Mouse (Mus musculus): ENCODE data around the gene Myh2.

The Myh2 gene

DNA sequence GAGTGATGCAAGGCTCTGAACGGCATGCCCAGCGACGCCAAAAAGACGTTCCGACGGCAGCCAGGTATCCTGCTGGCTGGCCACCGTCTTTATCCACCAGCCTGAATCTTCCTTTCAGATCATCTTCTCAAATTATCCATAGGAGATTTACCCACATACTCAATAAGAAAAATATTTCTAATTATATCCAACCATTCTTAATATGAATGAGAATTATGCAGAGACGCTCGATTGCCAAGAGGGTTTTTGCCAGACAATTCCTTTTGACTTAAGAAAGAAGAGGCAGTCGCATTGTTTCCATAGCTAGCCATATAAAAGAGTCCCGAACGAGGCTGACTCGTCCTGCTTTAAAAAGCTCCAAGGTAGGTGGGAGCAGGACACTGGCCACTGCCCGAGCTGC, at the start of gene Myh2:
TSS of gene Myh2 (plus strand) at position 301 of the 400 bp plus-strand sequence.
- no peak for DNase-seq

DNA sequence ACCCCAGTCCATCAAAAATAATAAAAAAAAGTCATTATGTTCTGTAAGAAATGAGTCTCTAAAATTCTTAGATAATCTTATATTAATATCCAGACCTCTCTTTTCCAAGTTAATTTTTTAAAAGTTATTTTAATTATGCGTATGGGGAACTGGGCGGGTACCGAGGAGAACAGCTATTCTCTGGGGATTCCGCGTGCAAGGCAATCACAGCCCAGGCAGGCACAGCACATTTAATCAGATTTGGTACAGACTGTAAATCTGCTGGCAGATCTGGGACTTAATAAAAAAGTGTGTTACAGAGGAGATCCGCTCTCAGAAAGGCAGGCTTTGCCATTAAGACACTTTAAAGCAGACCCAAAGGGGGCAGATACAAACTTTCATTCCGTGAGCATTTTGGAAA, 45.9 kb upstream of the Myh2 start:
- no peak for DNase-seq

DNA sequence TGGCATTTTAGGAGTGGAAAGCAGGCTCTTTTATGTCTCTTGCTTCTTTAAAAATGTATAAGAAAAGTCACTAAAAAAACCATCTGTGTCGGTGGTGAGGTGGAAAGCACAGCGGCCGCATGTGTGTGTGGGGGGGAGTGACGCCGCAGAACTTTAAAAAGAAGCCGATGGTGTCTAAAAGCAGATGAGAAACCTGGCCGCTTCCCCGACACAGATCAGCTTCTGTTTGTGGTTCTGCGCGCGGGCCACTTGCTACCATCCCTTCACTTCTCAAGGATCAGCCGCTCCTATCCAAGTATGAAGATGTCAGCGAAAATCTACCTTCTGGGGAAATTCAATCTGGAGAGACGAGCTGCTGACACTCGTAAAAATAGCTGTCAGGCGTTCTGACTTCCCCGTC, 45.5 kb upstream of the Myh2 start:
- DNase-seq: no peak

DNA sequence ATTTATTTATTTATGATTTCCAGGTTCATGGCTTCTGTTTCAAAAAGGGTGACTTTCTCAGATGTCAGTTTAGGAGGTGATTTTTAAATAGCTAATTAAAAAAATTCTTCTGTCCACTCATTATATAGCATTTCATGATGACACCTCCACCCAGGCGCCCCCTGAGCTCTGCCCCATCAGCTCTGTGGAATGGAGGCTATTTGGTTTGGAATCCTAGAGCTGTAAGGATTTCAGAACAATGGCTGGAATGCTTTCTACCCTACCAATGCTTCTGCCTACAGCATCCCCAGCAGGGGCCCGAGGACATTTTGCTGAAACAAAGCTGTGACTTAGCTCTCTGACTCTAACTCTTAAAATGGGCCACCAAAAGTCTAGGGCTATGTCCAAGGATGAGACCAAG, 37.3 kb upstream of the Myh2 start:
- no peak for DNase-seq

DNA sequence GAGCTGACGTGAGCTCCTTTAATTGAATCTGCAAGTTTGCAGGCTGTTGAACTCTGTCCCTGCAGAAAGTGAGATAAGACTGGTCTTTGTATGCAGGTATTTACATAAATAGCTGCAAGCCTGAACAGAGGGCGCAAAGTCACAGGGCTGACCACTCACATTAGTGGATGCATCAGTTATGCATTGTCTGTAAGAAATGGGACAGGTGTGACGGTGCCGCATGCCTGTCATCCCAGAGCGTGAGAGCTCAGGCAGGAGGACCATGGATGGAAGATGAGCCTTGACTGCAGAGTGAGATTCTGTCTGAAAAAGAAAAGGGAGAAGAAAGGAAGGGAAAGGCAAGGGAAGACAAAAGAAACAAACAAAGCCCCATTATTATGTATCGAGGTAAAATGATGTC, 36.2 kb upstream of the Myh2 start:
- no peak for DNase-seq

DNA sequence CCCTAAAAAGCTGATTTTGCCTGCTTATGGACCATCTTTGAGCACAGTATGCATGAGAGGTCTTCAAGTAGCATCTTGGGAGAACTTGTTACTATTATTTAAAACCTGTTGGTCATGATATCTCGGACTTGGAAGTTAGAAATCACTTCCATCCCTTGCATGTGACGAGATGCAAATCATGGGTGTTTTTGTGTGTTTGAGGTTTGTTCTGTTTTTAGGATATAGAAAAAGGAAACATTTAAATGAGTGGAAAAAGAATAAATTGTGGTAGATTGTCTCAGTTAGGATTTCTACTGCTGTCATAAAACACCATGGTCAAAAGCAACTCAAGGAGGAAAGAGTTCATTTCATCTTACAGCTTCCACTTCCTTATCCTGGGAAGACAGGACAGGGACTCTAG, 35.3 kb upstream of the Myh2 start:
- no peak for DNase-seq

DNA sequence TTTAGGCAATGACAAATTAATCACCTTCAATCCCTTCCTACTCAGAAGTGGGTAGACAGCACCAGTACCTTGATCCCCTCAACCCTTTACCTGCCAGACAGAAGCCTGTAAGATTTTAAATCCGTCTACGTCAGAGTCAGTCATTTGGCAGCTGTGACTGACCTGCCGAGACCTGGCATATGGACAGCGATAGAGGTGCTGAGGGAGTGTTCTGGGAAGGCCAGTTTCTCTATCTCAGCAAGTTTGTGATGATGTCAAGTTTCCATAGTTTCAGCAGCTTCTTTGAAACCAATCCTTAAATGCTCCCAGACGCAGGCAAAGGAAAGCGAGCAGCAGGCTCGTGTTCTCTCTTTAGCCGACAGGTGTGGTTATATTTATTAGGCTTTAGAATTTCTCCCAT, 31.3 kb upstream of the Myh2 start:
- no peak for DNase-seq

DNA sequence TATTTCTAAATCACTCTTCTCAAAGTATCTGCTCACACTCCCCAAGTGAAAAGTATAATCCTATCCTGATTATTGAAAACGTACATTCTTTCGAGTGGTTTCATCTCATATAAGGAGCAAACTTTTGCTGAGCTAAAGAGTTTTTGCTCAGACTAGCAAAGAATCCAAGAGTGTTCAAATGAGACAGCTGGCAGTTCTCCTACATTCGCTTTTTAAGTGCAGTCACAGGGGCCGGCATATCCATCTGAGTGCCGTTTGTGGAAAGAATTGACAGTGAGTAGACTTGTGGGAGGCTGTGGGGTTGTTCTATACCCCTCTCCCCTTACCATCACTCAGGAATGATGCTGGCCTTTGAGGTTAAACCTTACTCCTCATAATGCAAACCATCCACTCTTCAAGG, 30.7 kb upstream of the Myh2 start:
- no peak for DNase-seq

DNA sequence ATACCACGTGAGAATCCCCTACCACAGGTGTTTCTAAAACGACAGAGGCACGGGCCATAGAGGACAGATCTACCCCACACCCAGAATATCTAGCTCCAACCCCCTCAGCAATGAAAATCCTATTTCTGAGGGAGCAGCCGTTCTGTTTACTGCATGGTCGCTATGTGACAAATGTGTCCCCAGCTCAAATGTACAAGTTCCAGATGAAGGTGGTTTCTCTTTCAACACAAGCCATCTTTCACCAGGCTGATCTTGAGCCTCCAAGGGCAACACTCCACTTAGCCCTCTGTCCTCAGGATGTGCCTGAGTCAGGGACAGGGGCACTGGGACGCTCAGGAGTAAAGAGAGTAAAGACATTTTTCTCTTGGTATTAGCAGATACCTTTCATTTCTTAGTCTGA, 29.8 kb upstream of the Myh2 start:
- DNase-seq: no peak

DNA sequence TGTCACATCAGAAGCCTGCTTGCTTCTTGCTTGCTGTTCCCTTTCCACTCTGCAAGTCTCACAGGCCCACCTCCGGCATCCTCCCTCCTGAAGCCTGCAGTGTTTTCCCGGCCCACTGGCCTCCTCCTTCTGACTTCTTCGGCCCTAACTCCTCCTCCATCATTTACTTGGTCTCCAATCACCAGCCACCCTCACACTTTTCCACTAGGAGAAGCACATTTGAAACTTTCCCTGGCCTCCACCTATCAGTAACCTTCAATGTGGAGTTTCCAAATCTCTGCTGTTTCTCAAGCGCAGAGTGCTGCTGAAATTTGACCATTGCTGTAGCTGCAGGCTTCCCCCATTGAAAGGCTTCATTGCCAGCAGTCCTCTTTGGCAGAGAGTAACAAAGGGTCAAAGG, 28.8 kb upstream of the Myh2 start:
- DNase-seq: no peak

DNA sequence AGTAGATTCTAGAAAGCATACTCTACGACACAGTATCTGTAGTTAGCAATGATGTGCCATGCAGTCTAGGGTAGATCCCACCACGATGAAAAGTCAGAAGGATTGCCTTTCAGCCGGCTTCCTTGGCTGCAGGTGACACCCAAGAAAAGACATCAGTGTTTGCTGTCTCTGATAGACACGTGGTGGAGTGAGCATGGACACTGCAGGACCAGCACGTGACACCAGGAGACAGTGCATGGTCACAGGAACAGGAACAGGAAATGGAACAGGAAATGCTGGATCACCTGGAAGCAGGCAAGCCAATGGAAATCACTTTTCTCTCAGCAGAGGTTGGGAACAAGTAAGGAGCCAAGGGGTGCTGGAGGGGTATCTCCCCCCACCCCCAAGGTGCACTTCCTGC, 27.8 kb upstream of the Myh2 start:
- DNase-seq: no peak

DNA sequence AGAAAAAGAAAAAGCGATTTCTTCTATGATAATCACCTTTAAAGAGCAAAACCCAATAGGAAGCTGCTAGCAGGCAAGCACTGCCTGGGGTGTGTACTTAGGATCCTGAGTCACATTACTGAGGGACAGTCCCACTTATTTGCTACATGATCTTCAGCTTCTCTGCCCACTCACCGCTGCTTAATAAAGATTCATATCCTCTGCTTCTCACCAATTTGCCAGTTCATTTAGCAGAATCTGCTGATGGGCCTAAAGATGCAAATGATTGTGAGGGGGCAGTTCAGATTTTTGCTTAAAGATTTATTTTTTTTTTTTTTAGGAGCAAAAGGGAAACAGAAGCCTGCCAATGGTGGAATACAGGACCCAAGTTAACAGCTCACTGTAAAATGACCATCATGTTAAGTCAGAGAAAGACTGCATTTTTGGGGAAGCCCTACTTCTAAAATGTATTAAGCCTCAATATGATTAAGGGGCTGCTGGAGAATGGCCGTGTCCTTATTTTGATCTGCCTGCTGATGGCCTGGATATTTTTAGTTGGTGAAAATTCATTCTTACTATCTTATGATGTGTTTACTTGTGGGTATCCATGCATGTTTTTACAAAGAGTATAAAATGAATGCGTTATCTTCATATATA, 26.8 kb upstream of the Myh2 start:
- no peak for DNase-seq

DNA sequence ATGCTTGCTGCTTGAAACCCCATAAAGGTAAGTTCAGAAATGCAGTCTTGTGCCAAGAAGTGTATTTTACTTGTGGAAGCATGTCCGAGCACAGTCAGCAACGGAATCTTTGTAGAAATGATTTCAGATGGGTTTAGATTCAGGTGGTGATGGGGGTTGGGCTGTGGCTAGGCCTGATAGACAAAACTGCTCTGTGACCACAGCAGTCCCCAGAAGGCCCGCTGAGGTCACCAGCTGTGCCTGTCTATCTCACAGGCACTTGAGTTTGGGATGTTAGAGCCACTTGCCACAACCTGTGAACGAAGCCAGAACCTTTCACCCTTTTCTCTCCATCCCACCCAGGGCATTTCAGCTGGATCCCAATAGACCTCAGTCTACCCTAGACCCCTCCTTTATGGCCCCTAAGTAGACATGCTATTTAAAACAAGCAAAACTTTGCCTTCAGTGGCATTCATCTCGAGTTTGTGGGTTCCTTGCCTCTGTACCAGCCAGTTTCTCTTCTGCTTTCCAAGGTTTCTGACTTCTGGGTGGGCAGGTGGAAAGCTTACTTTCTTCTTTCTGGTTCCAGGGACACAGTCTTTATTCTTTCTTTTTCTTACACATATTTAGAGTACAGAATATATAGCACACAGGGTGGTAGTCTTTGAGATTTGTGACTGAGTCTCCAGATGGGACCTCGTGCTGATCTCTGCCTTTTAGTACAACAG, 26.1 kb upstream of the Myh2 start:
- no peak for DNase-seq

DNA sequence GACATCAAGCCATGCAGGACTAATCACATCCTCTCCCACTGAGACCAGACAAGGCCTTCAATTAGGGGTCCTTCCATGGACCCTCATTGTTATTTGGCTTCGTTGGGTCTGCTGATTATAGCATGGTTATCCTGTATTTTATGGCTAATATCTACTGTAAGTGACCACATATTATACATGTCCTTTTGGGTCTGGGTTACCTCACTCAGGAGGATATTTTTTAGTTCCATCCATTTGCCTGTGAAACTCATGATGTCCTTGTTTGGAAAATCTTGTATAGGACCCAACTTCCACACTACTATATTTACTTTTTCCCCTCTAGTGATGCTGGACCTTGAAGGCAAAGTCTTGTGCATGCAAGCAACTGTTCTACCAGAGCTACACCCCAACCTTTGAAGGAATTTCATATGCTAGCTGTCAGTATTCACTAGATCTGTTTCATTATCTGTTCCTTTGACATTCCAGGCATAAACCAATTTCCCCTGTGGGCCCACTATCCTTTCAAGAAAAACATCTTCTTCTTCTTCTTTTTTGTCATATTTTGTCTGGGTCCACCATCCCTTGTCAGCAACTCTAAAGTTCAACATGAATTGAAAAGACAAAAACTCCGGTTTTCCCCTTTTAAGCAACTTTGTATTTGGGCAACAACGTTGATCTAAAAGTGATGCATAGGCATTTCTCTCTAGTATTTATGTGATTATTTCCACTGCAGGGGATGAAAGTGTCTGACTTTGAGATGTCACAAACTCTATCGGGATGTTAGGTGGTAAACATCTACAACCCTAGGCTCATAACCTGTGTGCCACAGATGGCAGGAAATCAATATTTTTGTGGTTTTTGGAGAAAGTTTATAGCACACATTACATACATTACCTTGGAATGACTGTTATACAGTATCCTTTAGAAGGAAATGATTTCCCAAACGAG, 25.1 kb upstream of the Myh2 start:
- DNase-seq: no peak

DNA sequence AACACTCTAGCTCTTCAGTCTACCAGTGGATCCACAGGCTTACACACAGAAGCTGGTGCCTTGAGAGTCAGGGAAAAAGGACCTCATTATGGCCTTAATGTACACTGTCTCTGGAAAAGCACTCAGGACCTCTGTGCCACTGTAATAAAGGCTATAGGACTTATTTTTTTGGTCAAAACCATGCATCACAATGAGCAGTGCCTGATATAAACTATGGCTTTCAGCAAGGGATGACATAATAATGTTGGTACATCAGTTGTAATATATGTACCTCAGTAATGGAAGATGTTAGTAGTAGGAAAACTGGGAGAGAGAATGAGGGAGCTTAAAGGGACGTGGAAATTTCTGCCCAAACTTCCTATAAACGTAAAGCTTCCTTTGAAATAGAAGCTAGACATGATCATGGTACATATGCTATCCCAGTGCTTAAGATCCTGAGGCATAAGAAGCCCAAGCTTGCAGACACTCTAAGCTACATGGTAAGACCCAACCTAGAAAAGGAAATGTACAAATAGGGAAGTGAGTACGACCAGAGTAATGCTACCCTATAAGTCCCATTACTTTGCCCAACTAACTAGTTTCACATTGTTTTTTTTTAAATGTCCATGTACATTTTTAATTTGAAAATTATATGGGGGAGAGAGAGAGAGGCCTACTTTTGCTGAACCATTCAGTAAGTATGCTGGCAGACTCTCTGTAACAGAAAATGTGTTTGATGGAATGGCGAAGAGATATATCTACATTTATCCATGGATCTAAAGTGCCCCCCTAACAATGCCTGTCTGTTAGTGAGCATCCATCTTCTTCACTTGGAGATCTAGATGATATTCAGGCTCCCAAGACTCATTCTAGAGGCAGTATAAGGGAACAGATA, 24.2 kb upstream of the Myh2 start:
- no peak for DNase-seq

DNA sequence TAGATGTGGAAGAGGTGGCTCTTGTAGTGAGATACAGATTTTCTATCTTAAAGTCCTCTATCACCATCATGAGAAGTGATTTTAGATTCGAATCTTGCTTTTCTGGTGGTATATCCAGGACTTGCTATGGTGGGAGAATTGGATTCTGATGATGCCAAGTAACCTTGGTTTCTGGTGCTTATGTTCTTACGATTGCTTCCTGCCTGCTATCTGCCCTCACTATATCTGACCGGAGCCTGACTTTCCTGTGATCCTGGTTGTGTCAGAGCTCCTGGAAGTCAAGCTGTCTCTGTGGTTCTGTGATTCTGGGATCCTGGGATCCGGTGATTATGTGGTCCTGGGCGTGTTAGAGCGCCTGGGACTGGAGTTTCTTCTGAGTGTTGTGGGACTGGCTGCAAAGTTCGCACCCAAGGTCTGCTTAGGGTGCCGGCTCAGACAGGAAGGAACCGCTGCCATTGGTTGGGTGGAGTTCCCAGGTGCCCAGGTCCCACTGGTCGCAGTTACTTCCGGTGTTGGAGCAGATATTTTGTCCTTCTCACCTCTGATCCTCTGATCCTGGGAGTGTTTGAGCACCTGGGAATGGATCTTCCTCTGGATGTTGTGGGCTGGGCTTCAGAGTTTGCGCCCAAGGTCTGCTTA, 23.4 kb upstream of the Myh2 start:
- DNase-seq: no peak

DNA sequence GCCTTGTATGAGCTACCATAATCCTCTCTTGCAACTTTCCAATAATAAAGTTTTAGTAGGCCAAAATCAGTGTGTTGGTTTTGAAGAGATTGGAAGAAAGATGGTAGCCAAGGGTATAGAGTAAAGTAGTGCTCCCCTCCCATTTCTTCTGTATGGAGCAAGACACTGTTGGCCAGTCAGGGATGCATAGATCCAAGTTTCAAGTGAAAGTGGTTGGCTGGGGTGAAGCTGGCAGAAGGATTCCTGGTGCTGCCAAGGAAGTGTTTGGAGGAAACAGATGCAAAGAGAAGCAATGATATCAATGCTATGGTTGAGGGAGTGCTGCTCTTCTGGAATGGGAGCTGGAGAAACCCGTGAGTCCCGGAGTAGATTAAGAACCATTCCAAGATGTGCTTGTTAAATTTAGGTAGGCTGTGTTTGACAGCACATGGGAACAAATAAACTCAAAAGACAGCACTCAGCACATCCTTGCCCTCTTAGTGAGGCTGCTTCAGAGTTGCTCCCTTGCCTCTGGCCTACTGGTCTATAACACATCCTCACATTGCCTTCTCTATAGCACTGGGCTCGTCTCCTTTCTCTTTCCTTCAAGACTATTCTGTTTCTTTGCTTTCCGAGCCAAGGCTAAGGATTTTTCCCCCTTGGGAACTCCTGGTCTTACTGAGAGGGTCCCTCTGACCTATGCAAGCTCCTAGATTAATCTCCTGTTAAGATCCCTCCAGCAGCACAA, 22.4 kb upstream of the Myh2 start:
- no peak for DNase-seq

DNA sequence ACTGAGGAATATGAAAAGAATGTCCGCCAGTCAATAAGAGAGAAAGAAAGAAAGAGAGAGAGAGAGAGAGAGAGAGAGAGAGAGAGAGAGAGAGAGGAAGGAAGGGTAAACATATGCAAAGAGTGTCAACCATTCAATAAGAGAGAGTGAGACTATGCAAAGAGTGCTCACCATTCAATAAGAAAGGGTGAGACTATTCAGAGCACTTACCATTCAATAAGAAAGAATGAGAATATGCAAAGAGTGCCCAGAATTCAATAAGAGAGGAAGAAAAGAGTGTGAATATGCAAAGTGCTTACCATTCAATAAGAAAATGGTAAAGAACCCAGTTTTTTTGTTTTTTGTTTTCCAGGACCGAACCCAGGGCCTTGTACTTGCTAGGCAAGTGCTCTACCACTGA, 20.6 kb upstream of the Myh2 start:
- no peak for DNase-seq

DNA sequence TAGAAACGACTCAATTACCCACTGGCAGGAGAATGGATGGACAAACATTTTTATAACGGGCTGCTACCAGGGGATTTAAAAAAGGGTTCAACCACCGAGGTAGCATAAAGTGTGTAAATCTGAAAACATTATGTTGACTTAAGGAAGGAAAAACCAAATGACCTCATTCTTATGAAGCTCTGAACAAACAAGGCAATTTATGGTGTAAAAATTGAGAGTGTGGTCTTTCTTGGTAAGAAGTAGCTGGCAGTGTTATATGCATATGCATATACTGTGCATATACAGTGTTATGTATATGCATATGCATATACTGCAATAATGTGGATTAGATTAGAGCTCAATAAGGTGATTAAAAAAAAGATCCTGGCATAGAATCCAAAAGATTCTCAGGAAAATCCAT, 19.7 kb upstream of the Myh2 start:
- DNase-seq: no peak

DNA sequence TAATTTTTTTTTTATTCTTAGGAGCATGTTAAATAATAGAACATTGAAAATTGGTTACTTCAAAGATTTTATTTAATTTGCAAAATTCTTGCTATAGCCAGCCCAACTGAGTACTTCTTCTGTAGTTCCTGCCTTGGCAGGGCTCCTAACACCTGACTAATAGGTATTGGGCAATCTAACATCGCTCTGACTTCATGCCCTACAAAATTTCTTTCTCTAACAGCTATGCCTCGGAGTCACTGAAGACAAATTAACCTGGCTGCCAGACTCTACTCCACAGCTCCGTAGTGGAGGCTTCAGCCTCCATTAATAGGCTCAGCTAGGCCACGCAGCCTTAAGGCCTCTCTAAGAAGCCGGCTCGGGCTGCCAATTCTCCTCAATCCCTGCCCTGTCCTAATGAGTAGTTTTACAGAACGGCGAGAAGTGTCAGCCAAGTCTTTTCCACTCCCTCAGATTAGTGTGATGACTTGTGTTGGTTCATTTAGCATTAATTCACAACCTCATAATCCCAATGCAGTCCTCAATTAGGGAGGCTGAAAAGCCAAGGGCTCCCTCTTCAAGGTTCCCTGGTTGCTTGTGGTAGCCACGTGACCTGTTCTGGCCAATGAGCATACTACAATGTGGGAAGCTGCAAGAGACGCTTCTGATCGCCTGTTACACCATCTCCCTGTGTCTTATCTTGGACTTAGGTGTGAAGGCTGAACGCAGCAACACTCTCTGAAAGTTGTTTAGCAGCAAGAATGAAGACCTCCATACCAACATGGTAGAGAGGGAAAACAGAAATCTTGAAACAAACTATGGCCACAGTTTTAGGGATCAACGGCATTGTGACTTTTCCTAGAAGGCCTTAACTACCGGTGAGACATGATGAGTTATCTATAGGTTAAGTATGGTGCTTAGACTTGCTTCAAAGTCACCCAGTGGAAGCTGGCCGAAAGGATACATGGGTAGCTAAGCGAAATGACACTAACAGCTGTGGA, 18.9 kb upstream of the Myh2 start:
- no peak for DNase-seq
